Mouse (Mus musculus): ENCODE measurements around the gene Itm2b.

The Itm2b gene

DNA sequence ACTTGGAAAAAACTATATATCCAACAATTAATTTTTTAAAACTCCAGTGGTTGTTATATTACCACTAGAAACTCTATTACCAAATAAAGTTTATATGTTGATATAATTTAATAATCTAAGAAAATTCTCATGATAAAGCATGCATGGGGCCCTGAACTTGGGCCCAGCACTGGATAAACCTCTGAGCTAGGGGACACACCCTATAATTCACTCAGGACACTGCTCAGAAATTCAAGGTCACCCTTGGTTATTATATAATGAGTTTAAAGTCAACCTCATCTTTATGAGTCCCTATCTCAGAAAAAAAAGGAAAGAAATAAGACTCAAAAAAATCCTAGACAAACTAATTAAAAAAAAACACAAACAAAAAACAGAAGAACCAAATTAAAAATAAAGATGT is 68.2 kb downstream of the Itm2b start:
- DNase-seq, result peak; percentile 35

DNA sequence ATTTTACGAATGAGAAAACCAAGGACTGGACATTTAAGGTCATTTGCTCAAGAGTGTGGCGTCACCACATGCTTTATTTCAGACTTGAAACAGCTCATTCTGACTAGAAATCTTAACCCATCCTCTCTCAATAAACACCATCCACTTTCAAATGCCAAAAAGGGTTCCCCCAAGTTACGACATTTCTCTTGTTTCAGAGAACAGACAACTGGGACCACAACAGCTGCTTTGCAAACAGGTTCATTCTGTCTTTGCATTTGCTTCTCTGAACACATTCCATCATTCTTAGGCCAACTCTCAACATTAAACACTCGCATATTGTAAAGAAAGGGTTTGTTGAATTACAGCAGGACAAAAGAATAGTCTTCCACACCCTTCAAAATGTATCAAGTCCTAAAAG is 71.2 kb downstream of the Itm2b start:
- DNase-seq, result no peak

DNA sequence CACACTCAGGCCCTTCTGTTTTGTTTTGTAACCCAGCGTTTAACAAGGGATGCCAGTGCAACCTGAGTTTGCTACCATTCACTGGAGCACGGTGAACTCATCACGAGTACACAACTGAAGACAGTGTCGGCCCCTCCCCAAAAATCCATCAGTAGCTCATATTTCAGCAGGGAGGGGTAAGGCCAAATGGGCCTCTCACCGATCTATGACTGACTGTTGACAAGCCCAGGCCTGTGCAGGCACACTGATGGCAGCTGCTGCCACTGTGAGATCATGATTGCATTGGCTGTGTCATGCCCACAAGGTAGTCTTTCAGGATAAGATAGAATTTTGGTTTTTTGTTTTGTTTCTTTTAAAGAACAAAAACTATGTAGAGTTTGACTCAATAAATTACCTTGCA is 71.7 kb downstream of the Itm2b start:
- peak; percentile 55 for DNase-seq

- no peak for DNase-seq
These were observed 72.2 kb downstream of the Itm2b start for GRCm38 (mm10) chr14:73312909-73313308.
